Mouse (Mus musculus): ENCODE measurements around the gene Tspo2.
"Not testable (repeated sequence)": the region's sequence is repeated elsewhere in the genome, so short reads cannot be mapped to it uniquely, and the experiment has no call there.

Gene Tspo2

DNA sequence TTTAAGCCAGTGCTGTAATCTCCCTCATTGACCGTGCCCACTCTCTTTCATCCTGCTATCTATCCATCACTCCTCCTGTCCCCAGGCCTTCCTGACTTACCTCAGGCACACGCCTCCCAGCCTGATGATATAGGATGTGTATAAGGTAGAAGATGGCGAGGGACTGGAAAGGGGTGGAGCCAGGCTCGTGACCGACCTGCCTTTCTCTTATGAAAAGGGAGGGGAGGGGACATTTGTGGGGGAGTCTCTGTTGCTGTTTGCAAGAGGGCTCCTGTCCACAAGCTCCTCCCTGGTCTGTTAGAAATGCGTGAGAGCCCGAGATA lies at the start of gene Tspo2:
Gene Tspo2, minus strand, starts transcription at position 170 of the 323 bp plus-strand sequence.
- in situ Hi-C loops (cut with MboI): no loop called here

- in situ Hi-C loops (cut with MboI): no loop called here
Measured at GRCm38 (mm10) chr17:48500846-48501445, 49.6 kb upstream of the Tspo2 start.

DNA sequence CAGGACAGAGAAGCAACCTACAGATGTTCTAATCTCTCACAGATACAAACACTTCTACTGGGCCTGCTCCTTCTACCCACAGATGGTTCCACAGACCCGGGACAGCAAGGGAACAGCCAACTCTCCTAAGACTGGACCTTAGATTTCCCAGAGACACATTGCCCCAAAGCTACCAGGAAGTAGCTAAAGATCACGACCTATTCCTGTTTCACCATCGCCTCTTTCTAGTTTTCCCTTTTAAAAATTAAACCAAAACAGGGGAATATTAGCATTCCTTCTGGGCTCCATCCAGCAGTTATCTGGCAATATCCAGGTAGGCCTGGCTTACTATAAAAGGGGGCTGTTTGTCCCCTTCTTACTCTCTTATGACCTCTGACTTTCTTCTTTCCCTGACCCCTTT lies 46.7 kb upstream of the Tspo2 start:
- in situ Hi-C loops (cut with MboI): no loop called here

- in situ Hi-C loops (cut with MboI): no loop called here
Measured at GRCm38 (mm10) chr17:48493986-48494385, 42.7 kb upstream of the Tspo2 start.

GRCm38 (mm10) chr17:48493582-48493981 lies 42.3 kb upstream of the Tspo2 start:
- in situ Hi-C loops (cut with MboI): no loop called here

DNA sequence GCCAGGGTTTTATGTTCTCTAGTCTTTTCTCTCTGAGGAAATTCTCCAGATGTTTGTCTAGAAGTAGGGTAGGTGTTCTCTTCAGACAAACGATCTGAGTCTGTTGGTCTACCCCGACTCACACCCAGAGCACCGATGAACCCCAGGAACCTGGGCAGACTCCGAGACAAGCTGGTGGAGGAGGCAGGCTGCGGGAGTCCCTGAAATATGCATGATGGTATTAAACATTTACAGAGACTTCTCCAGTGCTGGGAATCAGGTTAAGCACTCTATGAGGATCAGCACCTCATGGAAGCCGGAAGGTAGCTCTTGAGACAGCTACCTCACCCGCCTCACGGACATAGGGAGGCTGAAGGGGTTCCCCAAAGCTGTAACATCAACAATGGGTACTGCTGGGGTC lies 41.3 kb upstream of the Tspo2 start:
- in situ Hi-C loops (cut with MboI): no loop called here

- in situ Hi-C loops (cut with MboI): no loop called here
Measured at GRCm38 (mm10) chr17:48489466-48489865, 38.1 kb upstream of the Tspo2 start.

- in situ Hi-C loops (cut with MboI): no loop called here
Measured at GRCm38 (mm10) chr17:48484191-48484590, 32.9 kb upstream of the Tspo2 start.

DNA sequence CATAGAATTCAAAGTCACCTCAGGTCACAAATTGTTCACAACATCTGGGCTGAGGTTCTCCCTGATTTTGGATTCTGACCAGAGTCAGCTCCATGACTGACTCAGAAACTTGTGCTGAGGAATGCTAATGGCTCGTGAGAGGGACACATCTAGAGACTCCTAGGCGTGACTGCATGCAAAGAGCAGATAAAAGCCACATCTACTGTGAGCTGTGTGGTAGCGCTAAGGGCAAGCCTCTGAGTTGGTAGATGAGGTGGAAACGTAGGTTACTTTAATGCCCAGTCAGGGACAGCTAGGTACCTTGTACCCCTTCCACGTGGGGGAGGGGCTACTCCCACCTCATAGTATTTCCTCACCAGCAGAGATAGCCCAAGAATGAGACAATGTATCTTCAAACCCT lies 32.4 kb upstream of the Tspo2 start:
- in situ Hi-C loops (cut with MboI): no loop called here

GRCm38 (mm10) chr17:48479952-48480351 lies 28.6 kb upstream of the Tspo2 start:
- in situ Hi-C loops (cut with MboI): no loop called here

- in situ Hi-C loops (cut with MboI): no loop called here
Measured at GRCm38 (mm10) chr17:48475444-48475843, 24.1 kb upstream of the Tspo2 start.

DNA sequence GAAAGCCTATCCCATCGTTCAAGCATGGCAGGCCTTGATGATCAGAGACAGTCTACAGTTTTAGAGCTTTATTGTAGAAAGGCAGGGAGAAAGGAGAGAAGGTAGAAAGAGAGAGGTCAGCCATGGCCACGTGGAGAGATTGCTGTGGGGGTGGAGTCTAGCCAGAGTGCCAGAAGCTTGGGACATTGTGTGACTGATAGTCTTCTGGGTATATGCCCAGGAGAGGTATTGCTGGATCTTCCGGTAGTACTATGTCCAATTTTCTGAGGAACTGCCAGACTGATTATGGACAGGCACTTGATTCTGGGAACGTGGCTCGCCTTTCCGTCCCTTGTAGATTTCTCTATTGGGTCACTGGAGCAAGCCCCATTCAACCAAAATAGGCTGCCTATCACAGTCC lies 23.0 kb upstream of the Tspo2 start:
- in situ Hi-C loops (cut with MboI): not testable (repeated sequence)

DNA sequence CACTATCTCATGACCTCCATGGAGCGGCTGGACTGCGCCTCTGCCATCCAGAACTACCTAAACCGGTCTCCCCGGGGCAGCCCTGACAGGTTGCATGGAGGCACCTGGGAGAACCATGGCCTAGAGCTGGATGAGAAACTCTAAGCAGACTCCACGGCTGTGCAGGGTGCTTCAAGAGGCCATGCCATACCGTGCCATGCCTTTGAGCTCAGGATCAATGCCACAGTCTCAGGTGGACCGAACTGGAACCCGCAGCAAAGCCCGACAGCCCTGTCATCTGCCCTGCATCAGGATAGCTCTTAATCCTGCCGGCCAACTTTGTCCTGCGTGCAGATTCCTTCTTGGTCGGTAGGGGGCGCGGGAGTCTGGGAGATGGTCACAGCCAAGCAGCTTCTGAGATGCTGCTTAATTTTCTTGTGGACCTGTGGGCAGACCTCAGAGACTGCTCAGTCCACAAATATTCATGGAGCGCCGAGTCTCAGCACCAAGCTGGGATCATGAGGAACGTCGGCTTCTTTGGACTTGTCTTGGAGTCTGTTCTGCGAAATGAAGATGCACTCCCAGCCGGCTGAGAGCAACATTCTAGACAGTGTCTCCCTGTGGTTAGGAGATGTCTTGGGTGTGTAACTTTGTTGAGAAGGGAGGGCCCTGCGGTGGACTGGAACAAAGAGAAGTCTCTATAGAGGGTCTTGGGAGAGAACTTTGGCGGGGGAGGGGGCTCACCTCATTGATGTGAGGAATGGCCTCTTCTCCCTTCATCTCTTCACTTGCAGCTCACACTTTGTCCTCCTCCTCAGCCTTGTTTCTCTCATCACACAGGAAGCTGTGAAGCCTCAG lies 16.3 kb upstream of the Tspo2 start:
- in situ Hi-C loops (cut with MboI): no loop called here

DNA sequence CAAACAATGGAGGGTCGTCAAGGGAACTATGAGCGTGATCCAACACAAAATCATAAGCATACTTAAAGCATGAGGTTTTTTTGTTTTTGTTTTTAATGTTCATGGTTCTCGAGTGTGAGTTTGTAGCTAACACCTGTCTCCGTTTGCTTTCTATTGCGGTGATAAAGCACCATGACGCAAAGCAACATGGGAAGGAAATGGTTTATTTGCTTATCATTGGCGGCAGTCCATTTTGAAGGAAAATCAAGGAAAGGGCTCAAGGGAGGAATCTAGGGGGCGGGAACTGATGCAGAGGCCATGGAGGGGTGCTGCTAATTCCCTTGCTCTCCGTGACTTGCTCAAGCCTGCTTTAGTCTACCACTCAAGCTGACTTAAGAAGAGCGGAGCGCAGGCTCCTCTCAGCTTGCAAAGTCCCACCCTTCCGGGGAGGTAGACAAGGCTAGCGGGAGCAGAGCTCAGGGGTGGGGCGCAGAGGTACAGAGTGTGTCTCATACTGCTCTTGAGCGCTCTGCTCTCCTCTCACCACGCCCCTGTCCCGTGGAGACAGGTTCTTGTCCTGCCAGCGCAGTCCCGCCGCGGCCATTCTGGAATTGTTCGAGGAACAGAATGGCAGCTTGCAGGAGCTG lies 15.6 kb upstream of the Tspo2 start:
- in situ Hi-C loops (cut with MboI): no loop called here

- in situ Hi-C loops (cut with MboI): no loop called here
Measured at GRCm38 (mm10) chr17:48463391-48463790, 12.1 kb upstream of the Tspo2 start.

- in situ Hi-C loops (cut with MboI): no loop called here
Measured at GRCm38 (mm10) chr17:48462096-48462495, 10.8 kb upstream of the Tspo2 start.

DNA sequence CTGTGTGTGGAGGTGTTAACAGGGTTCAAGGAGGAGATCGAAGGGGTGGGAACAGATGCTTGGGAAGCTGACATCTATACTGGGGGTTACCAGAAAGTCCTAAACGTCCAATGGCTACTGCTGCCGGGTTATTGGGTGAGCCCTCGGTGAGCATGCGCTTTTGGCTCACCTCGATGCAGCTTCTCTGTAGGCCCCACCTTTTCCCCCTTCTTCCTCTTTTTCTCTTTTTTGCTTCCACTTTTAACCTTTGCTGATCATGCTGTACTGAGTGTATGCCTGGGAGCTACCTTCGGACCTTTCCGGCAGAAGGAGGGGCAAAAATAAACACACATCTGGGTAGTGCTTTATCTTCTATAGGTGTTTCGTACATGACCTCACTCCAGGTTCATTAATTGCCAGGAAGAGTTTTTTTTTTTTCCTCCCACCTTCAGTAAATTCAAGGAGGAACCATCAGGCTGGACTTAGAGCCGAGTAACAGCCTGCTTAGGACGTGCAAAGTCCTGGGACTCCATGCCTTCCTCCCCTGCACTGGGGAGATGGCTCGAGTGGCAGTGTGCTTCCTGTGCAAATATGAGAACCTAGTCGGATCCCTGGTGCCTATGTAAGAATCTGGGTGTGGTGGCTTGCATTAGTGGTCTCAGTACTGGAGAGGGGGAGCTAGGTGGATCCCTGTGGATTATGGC lies 6.8 kb upstream of the Tspo2 start:
- in situ Hi-C loops (cut with MboI): no loop called here

GRCm38 (mm10) chr17:48455955-48456354 lies 4.6 kb upstream of the Tspo2 start:
- in situ Hi-C loops (cut with MboI): no loop called here

DNA sequence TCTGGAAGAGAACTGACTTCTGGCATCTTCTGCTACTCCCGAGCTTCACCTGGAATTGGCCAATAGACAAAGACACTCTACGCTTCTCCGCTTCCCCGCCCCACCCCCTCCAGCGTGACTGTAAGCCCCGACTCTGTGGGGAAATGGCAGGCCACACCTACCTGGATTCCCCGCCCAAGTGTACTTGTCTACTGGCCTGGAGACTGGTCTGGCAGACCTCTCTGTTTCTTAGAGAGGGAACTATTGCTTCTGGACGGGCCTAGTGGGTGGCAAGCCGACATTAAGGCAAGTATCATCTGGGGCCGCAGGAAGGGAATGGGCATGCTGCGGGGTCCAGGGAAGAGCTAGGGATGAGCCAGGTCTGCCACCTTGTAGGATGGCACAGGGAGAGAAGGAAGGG lies 3.4 kb upstream of the Tspo2 start, which contains the start of gene Unc5cl:
Gene Unc5cl, plus strand, starts transcription at position 214 of the 400 bp plus-strand sequence.
- in situ Hi-C loops (cut with MboI): no loop called here

DNA sequence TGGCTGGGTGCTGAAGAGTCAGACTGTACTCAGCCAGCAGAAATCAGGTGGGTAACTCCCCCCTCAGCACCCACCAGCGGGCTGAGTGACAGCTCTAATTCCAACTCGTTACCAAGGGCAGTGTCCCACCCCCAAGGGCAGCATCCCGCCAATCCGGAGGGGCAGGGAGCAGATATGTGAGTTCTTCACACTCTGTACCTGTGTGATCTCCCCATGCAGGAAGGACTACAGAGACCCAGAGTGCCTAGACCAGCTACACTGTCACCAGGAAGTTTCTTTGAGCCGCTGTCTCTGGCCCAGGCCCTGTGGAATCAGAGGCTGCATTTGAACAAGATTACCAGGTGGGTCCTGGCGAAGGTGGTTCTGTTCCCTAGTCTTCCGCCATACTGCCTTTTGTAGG lies 2.9 kb upstream of the Tspo2 start:
- in situ Hi-C loops (cut with MboI): no loop called here

DNA sequence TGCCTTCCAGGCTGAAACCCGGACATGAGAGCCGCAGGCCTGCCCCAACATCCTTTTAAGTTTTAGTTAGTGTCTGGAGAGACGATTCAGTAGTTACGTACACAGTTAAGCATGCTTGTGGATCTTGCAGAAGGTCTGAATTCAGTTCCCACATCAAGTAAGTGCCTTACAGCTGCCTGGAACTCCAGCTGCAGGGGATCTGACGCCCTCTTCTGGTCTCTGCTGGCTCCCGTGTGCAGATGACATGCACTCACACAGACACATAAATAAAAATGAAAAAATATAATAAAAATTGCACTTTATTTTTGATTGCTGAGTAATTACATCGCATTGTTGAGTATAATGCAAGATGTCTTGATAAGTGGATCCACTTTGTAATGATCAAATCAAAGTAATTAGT lies 2.2 kb upstream of the Tspo2 start:
- in situ Hi-C loops (cut with MboI): no loop called here

DNA sequence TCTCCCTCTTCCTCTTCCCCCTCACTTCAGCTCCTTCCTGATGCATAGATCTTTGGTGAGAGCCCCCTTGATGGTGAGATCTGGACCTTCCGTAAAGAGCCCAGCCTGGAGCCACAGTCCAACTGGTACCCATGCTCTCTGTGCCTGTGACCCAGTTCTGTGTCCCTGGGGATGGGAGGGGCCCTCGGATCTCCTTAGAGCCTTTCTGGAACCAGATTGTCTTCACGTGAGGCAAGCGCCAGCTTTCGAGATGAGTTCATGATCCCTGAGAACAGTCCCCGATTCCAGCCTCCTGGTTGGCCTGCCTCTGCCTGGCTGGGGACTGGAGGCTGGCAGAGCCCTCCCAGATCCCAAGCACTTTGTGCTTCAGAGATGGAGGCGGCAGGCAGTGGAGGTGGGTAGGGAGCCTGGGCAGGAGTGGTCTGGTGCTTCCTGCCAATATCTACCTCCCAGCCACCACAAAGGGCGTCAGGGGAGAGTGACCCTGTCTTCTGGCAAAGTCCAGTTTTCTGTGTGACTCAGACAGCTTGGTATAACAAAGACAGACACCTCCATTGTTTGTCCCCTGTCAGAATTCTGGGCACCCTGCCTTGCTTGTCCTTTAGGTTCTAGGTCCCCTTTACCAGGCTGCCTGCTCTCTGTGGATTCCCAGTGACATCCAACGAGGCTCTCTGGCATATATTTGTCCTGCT lies 577 bp upstream of the Tspo2 start:
- in situ Hi-C loops (cut with MboI): no loop called here

All from mature B cell (primary cell).